Mouse (Mus musculus) midbrain, embryonic 11.5 days (tissue): Measurements from ENCODE around the gene Cfap77. TPM values are rescaled to one million over a fixed set of nuclear protein-coding genes. Genes with fewer than 3 reads are reported as not detected.

Experiments used
- ATAC-seq: fragments of 200-750 bp; cut with Nextera tagmentation; 2 replicates; pipeline ENCODE4 v1.8.0; 2017; ENCODE audit warnings: moderate TSS enrichment, moderate library complexity; ENCODE audit not compliant: low FRiP score
- DNase-seq: peaks from one replicate; pipeline ENCODE4 v3.0.0; 2015; ENCODE audit warnings: low spot score; ENCODE audit errors: missing footprints
- H3K27ac ChIP-seq: fragments of 300-500 bp; sonication (generic); 2 replicates; pipeline ENCODE4 v1.5.1; 2014; ENCODE audit warnings: low read depth, low read length
- H3K27me3 ChIP-seq: fragments of 300-500 bp; sonication (generic); 2 replicates; pipeline ENCODE4 v1.6.1; 2014; ENCODE audit warnings: mild to moderate bottlenecking, low read length, moderate library complexity, mixed read lengths; ENCODE audit not compliant: control insufficient read depth, insufficient read depth
- H3K36me3 ChIP-seq: fragments of 300-500 bp; sonication (generic); 2 replicates; pipeline ENCODE4 v1.6.1; 2014; ENCODE audit warnings: mild to moderate bottlenecking, low read length, moderate library complexity, mixed read lengths; ENCODE audit not compliant: control insufficient read depth, insufficient read depth
- H3K4me1 ChIP-seq: fragments of 300-500 bp; sonication (generic); 2 replicates; pipeline ENCODE4 v1.6.1; 2014; ENCODE audit warnings: low read length; ENCODE audit not compliant: control insufficient read depth, insufficient read depth
- H3K4me2 ChIP-seq: fragments of 300-500 bp; sonication (generic); 2 replicates; pipeline ENCODE4 v1.6.1; 2014; ENCODE audit warnings: mild to moderate bottlenecking, moderate library complexity
- H3K4me3 ChIP-seq: fragments of 300-500 bp; sonication (generic); 2 replicates; pipeline ENCODE4 v1.5.1; 2014; ENCODE audit warnings: low read depth, low read length
- H3K9ac ChIP-seq: fragments of 300-500 bp; sonication (generic); 2 replicates; pipeline ENCODE4 v1.6.1; 2014; ENCODE audit warnings: low read length
- H3K9me3 ChIP-seq: fragments of 300-500 bp; sonication (generic); 2 replicates; pipeline ENCODE4 v1.6.1; 2016; ENCODE audit warnings: low read length; ENCODE audit not compliant: control insufficient read depth
- WGBS: fragments of 180-500 bp; shearing (Covaris S2); extraction: QIAGEN DNeasy Blood & Tissue Kit; methylation state at CpG from one replicate; pipeline ENCODE4 v1.1.7; 2014; 5-methylcytosine and 5-hydroxymethylcytosine counted together
- polyA plus RNA-seq: library from polyadenylated mRNA; unstranded; fragments of >200 nt; fragmentation: Nextera tagmentation; extraction: Ambion mirVana; gene quantifications from 2 replicates; pipeline ENCODE4 v1.2.1, GENCODE M21; 2014

The Cfap77 gene
- polyA plus RNA-seq, 1 experiment from 2014 or later, result 0.77 TPM

DNA sequence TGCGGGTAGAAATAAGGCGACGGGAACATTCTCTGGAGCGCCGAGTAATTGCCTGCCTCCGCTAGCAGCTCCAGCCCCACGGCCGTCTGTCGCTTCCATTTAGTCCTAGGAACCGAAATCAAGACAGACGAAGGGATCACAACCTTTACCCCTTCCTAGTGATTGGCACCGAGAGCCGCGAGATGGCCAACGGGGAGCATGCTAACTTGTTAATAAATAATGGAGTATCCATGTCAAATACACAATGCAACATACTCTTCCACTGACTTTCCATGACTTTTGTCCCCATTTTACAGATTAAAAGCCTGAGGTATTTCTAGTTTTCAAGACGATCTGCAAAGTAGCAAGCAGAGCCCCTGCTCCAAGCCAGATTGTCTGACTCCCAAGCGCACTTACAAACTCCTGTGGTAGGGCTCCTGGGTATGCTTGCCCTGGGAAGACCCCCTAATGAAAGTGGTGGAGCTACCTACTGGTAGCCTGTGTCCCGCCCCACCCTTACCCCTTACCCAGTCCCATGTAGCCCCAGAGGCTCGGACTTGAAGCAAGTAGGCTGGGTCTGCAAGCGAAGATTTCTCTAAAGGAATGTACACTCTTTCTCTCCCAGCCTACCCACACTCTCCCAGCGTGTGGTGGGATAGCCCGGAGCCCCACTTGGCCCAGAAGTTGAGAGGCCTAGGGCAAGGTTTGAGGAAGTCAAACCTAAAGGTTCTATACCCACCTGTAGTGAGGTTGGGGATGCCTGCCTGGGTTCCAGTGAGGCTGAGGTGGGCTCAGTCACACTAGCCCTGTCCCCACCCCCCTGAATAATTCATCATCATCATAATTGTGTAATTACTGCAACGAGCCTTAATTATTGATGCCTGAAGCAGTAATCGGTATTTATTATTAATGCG is 144.8 kb downstream of the Cfap77 start:
- Histone ChIP-seq H3K36me3 (no peaks in the 10 kb centered on the region), H3K4me3 (peak overlapping the region; percentile 25), H3K4me2 (peak overlapping the region; percentile 41), H3K4me1 (peaks cover 46% of the 10 kb centered on the region), H3K27me3 (peaks cover 96% of the 10 kb centered on the region), H3K9me3 (no peaks in the 10 kb centered on the region), H3K9ac (no peak overlapping the region; the same call in none of the 2 replicates), H3K27ac (no peak overlapping the region)
- DNase-seq (peak; percentile 92), ATAC-seq (no peak)
- 5% methylated on average over 25 of the region's 25 CpGs for WGBS

DNA sequence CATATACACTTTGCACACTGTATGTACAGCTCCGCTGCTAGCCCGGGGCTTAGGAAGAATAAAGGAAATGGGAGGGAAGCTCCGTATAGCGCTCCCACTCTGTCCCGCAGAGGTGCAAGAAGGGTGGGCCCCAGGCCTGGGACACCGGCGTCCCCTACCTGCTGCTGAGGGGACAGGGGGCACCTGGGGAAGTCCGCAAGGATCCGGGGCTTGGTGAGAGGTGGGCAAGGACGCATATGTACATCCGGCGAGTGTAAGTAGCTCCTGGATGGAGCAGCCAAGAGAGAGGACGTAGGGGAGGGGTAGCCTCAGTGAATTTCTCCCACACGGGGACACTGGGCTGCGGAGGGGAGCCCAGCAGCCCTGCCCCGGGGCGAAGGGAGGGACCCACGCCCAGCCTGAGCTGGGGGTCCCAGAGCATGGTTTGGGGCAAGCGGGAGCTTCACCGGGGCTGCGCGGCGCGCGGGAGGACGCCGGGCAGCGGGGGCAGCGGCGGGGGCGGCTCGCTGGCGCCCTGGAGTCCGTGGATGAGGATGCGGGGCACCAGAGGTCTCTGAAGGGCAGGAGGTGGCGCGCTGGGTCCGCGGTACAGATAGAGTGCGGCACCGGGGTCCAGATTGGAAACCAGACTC is 145.6 kb downstream of the Cfap77 start:
- Histone ChIP-seq H3K4me1 (peaks cover 46% of the 10 kb centered on the region), H3K27me3 (peaks cover 95% of the 10 kb centered on the region), H3K4me3 (peak overlapping the region; percentile 22), H3K9ac (peak overlapping the region; percentile 50), H3K36me3 (no peaks in the 10 kb centered on the region), H3K4me2 (peak overlapping the region; percentile 41), H3K27ac (peak overlapping the region; percentile 65), H3K9me3 (no peaks in the 10 kb centered on the region)
- DNase-seq, result peak; percentile 93
- WGBS, result 1% methylated on average over 41 of the region's 41 CpGs
- ATAC-seq, result no peak

DNA sequence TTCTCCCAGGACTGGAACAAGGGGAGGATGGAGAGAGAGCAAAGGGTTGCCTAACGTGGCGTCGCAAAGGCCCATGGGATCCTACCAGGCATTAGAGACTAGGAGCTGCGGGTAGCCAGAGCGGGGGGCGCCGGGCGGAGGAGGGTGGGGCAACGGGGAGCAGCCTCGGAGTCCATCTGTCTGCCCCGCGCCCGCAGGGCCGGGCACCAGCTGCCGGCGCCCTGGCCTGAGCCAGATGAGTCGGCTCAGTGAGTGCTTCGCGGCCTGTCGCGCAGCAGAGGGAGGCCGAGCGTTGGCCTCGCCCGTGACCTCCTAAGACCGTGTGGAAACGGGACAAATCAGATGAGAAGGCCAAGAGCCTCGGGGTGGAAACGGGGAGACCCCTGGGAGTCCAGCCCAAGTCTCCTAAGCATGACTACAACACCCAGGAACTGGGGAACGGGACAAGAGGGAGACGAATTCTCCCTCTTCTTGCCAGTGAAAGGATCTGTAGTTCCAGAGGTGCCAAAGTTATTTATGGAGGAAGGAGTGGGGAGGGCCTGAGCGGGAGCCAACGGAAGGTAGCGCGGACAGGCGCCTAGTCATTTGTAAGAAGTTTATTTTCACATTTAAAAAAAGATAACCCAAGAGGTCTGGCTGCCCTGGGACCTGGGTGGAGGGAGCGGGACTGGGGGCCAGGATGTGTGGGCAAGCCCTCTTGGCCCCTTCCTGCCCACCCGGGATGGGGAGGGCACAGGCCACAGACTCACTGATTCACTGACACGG is 146.3 kb downstream of the Cfap77 start:
- ATAC-seq, result peak; percentile 84
- Histone ChIP-seq H3K9ac (peak overlapping the region; percentile 50), H3K4me2 (peak overlapping the region; percentile 41), H3K4me3 (peak overlapping the region; percentile 22), H3K4me1 (peaks cover 46% of the 10 kb centered on the region), H3K27me3 (peaks cover 95% of the 10 kb centered on the region), H3K36me3 (no peaks in the 10 kb centered on the region), H3K9me3 (no peaks in the 10 kb centered on the region), H3K27ac (peak overlapping the region; percentile 65)
- under 1% methylated on average over 39 of the region's 39 CpGs for WGBS
- peak; percentile 95 for DNase-seq

DNA sequence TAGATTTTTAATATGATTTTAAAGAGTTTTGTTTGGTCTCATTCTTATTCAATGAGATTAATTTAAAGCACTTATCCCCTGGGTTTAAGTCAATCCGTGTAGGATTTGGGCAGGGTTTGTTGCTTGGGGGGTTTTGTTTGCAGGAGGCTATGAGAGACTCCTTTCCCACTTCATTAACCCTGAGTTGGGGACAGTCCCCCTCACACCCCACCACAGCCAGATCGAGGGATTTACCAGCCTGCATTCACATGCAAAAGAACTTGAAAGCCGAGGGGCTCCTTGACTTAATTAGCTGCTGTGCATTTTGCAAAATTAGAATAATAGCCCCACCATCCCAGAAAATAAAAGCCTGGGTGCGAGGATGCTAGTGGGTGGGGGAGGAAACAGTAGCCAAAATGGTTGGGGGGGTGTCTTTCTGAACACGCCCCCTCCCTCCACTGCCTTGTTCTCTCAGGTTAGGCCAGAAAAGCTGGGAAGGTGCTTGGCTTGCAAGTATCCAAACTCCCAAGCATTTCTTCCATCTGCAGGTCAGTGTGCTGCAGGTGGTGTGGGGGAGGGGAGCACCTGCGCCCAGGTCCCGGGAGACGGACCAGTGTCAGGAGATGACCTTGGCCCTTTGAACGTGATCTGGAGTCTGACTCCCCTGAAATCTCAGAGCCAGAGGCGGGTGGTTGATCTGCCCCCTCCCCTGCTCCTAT is 147.0 kb downstream of the Cfap77 start:
- Histone ChIP-seq H3K27me3 (peaks cover 95% of the 10 kb centered on the region), H3K4me3 (no peak overlapping the region), H3K4me1 (peaks cover 46% of the 10 kb centered on the region), H3K9ac (no peak overlapping the region), H3K9me3 (no peaks in the 10 kb centered on the region), H3K27ac (peak overlapping the region; percentile 13; the same call in 1 of the 2 replicates), H3K36me3 (no peaks in the 10 kb centered on the region), H3K4me2 (peak overlapping the region; percentile 41; the same call in 1 of the 2 replicates)
- no peak for DNase-seq
- WGBS, result 2% methylated on average over 10 of the region's 10 CpGs
- peak; percentile 43 for ATAC-seq

DNA sequence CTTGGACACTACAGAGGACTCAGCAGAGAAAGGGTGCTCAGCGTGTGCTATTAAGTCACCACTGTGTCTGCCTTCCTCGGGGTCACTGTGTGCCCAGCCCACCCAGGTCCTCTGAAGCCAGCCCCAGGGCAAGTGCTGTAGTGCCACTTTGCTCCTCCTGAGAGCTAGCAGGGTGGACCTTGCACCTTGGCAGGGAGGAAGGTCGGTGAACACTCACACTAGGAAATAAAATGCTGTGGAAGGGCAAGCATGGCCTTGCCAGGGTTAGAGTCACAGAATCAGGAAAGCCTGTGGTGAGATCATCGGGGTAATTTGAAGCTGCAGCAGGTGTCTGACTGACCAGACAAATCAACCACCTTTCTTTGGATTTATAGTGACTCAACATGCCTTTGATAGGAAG is 149.3 kb downstream of the Cfap77 start:
- Histone ChIP-seq H3K4me3 (no peak overlapping the region), H3K27me3 (peaks cover 95% of the 10 kb centered on the region), H3K9me3 (no peaks in the 10 kb centered on the region), H3K27ac (no peak overlapping the region; the same call in 1 of the 2 replicates), H3K4me1 (peaks cover 39% of the 10 kb centered on the region), H3K9ac (no peak overlapping the region), H3K36me3 (no peaks in the 10 kb centered on the region), H3K4me2 (no peak overlapping the region)
- ATAC-seq (0 out of 2 replicates have a peak, but pooled peaks have one; percentile 17), DNase-seq (no peak)
- WGBS, result 26% methylated on average over 4 of the region's 4 CpGs

DNA sequence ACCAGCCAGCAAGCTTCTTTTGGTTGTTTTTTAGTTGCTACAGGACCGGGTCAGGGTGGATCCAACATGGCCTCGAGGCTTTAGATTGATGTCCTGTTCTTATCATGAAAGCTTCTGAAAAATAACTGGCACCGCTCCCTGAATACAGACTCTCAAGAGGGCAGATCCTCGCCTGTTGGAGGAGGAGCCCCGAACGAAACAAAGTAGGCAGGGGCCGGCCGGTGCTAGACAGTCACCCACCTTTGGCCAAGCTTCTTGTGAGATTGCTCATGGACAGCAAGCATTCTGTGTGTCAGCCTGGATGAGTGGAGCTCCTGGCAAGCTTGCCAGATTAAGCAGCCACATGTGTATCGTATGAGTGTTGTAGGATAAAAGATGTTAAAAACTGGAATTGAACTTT is 150.1 kb downstream of the Cfap77 start:
- Histone ChIP-seq H3K9me3 (no peaks in the 10 kb centered on the region), H3K27ac (no peak overlapping the region), H3K4me1 (peaks cover 39% of the 10 kb centered on the region), H3K36me3 (no peaks in the 10 kb centered on the region), H3K4me2 (no peak overlapping the region), H3K4me3 (no peak overlapping the region), H3K27me3 (peaks cover 95% of the 10 kb centered on the region), H3K9ac (no peak overlapping the region)
- ATAC-seq, result no peak
- DNase-seq, result peak; percentile 87
- WGBS, result 63% methylated on average over 9 of the region's 9 CpGs

DNA sequence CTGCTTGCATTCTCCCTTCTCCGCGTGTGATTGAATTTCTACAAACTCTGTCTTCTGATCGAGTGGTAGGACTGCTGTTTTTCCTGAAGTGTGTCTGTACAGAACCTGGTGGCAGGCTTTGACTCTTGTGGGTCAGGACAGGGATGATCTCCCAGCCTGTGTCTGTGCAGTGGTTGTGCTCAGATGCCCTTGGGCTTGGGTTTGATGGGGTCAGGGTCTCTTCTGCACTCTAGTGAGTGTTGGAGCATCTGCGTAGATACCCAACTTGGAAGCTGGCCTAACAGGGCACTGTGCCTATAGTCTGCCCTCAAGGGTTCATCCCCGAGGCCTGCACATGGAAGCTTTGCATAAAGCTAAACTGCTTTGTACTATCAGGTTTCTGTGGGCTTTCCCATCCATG is 151.0 kb downstream of the Cfap77 start:
- WGBS, result 79% methylated on average over 5 of the region's 5 CpGs

DNA sequence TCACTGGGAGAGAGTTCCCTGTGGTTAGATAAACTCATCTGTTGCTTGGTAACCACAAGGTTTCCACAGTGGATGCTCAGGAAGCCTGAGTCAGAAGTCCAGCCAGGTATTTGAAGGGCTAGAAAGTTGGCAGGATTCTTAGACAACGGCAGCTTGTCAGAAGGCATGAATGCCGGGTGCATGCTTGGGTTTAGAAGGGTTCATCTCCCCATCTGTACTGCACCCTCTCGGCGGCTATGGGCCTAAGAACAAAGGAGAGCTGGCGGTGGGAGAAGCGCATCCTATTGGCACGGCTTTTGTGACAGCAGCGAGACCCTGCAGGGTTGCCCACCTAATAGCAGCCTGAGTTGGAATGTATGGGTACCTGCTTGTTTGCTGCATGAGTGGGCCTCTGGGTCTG is 152.6 kb downstream of the Cfap77 start:
- Histone ChIP-seq H3K4me2 (no peak overlapping the region), H3K4me3 (no peak overlapping the region), H3K9ac (no peak overlapping the region), H3K4me1 (peaks cover 16% of the 10 kb centered on the region), H3K27me3 (peaks cover 83% of the 10 kb centered on the region), H3K9me3 (no peaks in the 10 kb centered on the region), H3K36me3 (no peaks in the 10 kb centered on the region), H3K27ac (no peak overlapping the region)
- 85% methylated on average over 8 of the region's 8 CpGs for WGBS
- ATAC-seq (no peak), DNase-seq (no peak)

More for the DNA sequence above, 151.0 kb downstream of the Cfap77 start:
- Histone ChIP-seq H3K27me3 (peaks cover 93% of the 10 kb centered on the region), H3K9ac (no peak overlapping the region), H3K4me1 (peaks cover 32% of the 10 kb centered on the region), H3K4me2 (no peak overlapping the region), H3K9me3 (no peaks in the 10 kb centered on the region), H3K4me3 (no peak overlapping the region), H3K27ac (no peak overlapping the region), H3K36me3 (no peaks in the 10 kb centered on the region)
- peak; percentile 80 for DNase-seq
- ATAC-seq, result no peak
